Mouse (Mus musculus): ENCODE measurements around the gene Timd2.

DNA sequence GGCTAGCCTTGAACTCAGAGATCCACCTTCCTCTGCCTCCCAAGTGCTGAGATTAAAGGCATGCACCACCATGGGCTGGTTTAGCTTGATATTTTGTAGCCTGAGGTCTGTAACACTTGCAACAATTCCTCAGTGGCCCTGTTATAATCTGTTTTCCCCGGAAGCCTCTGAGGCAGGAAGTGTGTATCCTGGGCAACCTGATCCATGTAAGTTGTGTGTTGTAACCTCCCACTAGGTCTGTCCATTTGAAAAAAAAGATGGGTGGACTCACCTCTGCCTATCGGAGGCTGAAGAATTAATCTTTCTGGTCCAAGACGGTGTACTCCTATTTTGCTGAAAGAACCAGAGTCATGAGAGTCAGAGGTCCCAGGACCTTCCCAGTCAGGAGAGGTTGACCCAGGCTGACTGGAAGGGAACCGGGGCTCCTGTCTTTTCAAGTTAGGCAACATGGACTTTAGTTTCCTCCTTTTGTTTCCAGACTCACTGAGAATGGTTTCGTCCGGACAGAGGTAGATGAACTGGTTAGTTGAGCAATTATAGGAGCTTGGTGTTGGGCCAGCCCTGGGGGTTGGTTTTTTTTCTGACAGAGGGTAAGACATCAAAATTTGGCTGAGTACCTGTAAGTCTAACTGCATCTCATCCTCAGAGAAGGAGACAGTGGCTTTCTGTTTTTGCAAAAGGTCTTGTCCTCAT lies at the start of gene Timd2:
- TF ChIP-seq CTCF (IDR thresholded peaks at IDR 0.05; ENCODE audit: low read depth, low read length) (no peak), POLR2A (IDR thresholded peaks at IDR 0.05; ENCODE audit: extremely low read depth, insufficient read depth, low read length) (no peak)

All from liver, adult 2 months (tissue).